Mouse (Mus musculus): Measurements from ENCODE around the gene Isg20. TPM values are rescaled to one million over a fixed set of nuclear protein-coding genes. Genes with fewer than 3 reads are reported as not detected.

The Isg20 gene
- total RNA-seq, 2 experiments from 2014 or later, result 0.73 to 1.2 TPM

GRCm38 (mm10) chr7:78954619-78955018 lies 41.4 kb downstream of the Isg20 start:
- DNase-seq (ENCODE audit: low spot score in 2 of 2), result no peak

- peak; percentile 52 to 55 for DNase-seq (ENCODE audit: low spot score in 2 of 2)
Observed at GRCm38 (mm10) chr7:78955086-78955485, 41.9 kb downstream of the Isg20 start.

- no peak for DNase-seq (ENCODE audit: low spot score in 2 of 2)
Observed at GRCm38 (mm10) chr7:78958499-78959073, 45.4 kb downstream of the Isg20 start.

GRCm38 (mm10) chr7:78963891-78964290 lies 50.7 kb downstream of the Isg20 start:
- DNase-seq (ENCODE audit: low spot score in 2 of 2), result no peak

Small RNA genes lying within 50 kb of the gene (microRNA-seq; reads per million reads assigned to microRNA genes)
- 354 to 550 reads per million in 2 experiments for gene Mir7-2

Other genes with a start within 250 kb of the Isg20 start
- 100 to 1,000 TPM; 173 to 199 TPM for gene Ntrk3, start 175.4 kb upstream of the Isg20 start, total RNA-seq (2021)
- gene Mrps11, start 130.3 kb upstream of the Isg20 start, total RNA-seq (2021), result 10 to 100 TPM; 41.8 to 42.9 TPM
- gene Mrpl46, start 129.9 kb upstream of the Isg20 start, total RNA-seq (2021), result 10 to 100 TPM; 24.0 to 27.1 TPM
- gene Det1, start 66.2 kb upstream of the Isg20 start, total RNA-seq (2021), result 1 to 10 TPM; 6.4 to 6.9 TPM
- gene Aen, start 17.6 kb upstream of the Isg20 start, total RNA-seq (2021), result 10 to 100 TPM; 32.3 to 36.5 TPM
- 1 to 10 TPM; 5.6 to 5.7 TPM for gene Acan, start 140.1 kb downstream of the Isg20 start, total RNA-seq (2021)
- gene Hapln3, start 217.6 kb downstream of the Isg20 start, total RNA-seq (2021), result 10 to 100 TPM in 1 of 2 experiments, 1 to 10 TPM in 1; 9.1 to 11.6 TPM
- gene Mfge8, start 235.6 kb downstream of the Isg20 start, total RNA-seq (2021), result 100 to 1,000 TPM; 184 to 195 TPM